ENCODE assay signal across 21 mouse cellular contexts in genomic region chr12:48929035-48929434, GRCm38 (mm10).
DNase-seq lines count a peak whose midpoint lies in the region; ATAC-seq lines count a peak whose summit lies in the region.
"Had no signal": no experiment of that assay in that cellular context is flagged by ENCODE, and none has a peak within 500 bp of the region (broad histone marks: within the 10 kb centered on the region; RNA-seq: fewer than 3 reads in every experiment).

No protein-coding gene starts in this region.

- no peaks in the 10 kb centered on the region for H3K27me3 ChIP-seq in hindbrain, embryonic 14.5 days (ENCODE audit: control insufficient read depth, insufficient read depth, low read length)
- no peaks in the 10 kb centered on the region for H3K27me3 ChIP-seq in hindbrain, embryonic 12.5 days
- no peaks in the 10 kb centered on the region for H3K27me3 ChIP-seq in neural tube, embryonic 13.5 days
- no peaks in the 10 kb centered on the region for H3K27me3 ChIP-seq in neural tube, embryonic 14.5 days (ENCODE audit: control insufficient read depth, insufficient read depth, low read length)
- H3K27me3 ChIP-seq: neural tube, embryonic 12.5 days; Patski had no signal

- no peak overlapping the region for H3K9ac ChIP-seq in hindbrain, embryonic 14.5 days
- H3K9ac ChIP-seq in hindbrain, embryonic 12.5 days: no peak overlapping the region
- H3K9ac ChIP-seq in neural tube, embryonic 13.5 days: no peak overlapping the region
- no peak overlapping the region for H3K9ac ChIP-seq in neural tube, embryonic 14.5 days (replicated peaks; ENCODE audit: low read depth, low read length)
- H3K9ac ChIP-seq: neural tube, embryonic 12.5 days had no signal

- peak; percentile 84 for DNase-seq in cerebellum, postnatal 14 days
- DNase-seq in cerebellum, adult 18-20 months: no peak
- DNase-seq in hindbrain, embryonic 14.5 days (ENCODE audit: low spot score): peak; percentile 50
- no peak for DNase-seq in neural tube, embryonic 10.5 days (ENCODE audit: extremely low spot score, low spot score)
- no peak for DNase-seq in adrenal gland, postnatal 25 days
- DNase-seq: adrenal gland, adult 8-10 months; cerebellum, adult 8-10 months; embryo, embryonic 11 days; gastrocnemius, postnatal 36 days; kidney, adult 11 months; lung, adult 18-20 months; thymus, postnatal 14 days had no signal

- H3K4me1 ChIP-seq in hindbrain, embryonic 14.5 days (replicated peaks; ENCODE audit: control insufficient read depth, insufficient read depth, low read length): no peaks in the 10 kb centered on the region
- no peaks in the 10 kb centered on the region for H3K4me1 ChIP-seq in hindbrain, embryonic 12.5 days
- no peaks in the 10 kb centered on the region for H3K4me1 ChIP-seq in neural tube, embryonic 13.5 days (replicated peaks)
- H3K4me1 ChIP-seq in neural tube, embryonic 14.5 days (ENCODE audit: control insufficient read depth, insufficient read depth, low read length): no peaks in the 10 kb centered on the region
- H3K4me1 ChIP-seq: neural tube, embryonic 12.5 days had no signal

- H3K4me2 ChIP-seq in hindbrain, embryonic 14.5 days (replicated peaks): no peak overlapping the region
- no peak overlapping the region for H3K4me2 ChIP-seq in hindbrain, embryonic 12.5 days (replicated peaks)
- H3K4me2 ChIP-seq in neural tube, embryonic 13.5 days: no peak overlapping the region
- no peak overlapping the region for H3K4me2 ChIP-seq in neural tube, embryonic 14.5 days (ENCODE audit: low read depth, low read length)
- H3K4me2 ChIP-seq: liver, embryonic 11.5 days; neural tube, embryonic 12.5 days had no signal

- H3K27ac ChIP-seq in hindbrain, embryonic 14.5 days: no peak overlapping the region
- H3K27ac ChIP-seq in hindbrain, embryonic 12.5 days: no peak overlapping the region
- H3K27ac ChIP-seq in neural tube, embryonic 13.5 days (replicated peaks): no peak overlapping the region
- no peak overlapping the region for H3K27ac ChIP-seq in neural tube, embryonic 14.5 days (ENCODE audit: low read depth, low read length)
- H3K27ac ChIP-seq: kidney, postnatal 0 days; neural tube, embryonic 12.5 days; stomach, postnatal 0 days had no signal

- 0 out of 2 replicates have a peak, but pooled peaks cover 3% of the 10 kb centered on the region for H3K9me3 ChIP-seq in hindbrain, embryonic 14.5 days (ENCODE audit: control insufficient read depth, low read length)
- H3K9me3 ChIP-seq in hindbrain, embryonic 12.5 days (replicated peaks): no peaks in the 10 kb centered on the region
- no peaks in the 10 kb centered on the region for H3K9me3 ChIP-seq in neural tube, embryonic 13.5 days
- no peaks in the 10 kb centered on the region for H3K9me3 ChIP-seq in neural tube, embryonic 14.5 days (ENCODE audit: control insufficient read depth, low read length)
- H3K9me3 ChIP-seq: neural tube, embryonic 12.5 days had no signal

- no peaks in the 10 kb centered on the region for H3K36me3 ChIP-seq in hindbrain, embryonic 14.5 days (replicated peaks; ENCODE audit: control insufficient read depth, insufficient read depth)
- H3K36me3 ChIP-seq in hindbrain, embryonic 12.5 days: no peaks in the 10 kb centered on the region
- H3K36me3 ChIP-seq in neural tube, embryonic 13.5 days: no peaks in the 10 kb centered on the region
- no peaks in the 10 kb centered on the region for H3K36me3 ChIP-seq in neural tube, embryonic 14.5 days (ENCODE audit: control insufficient read depth, insufficient read depth, low read length)
- H3K36me3 ChIP-seq: neural tube, embryonic 12.5 days had no signal

- no peak overlapping the region for H3K4me3 ChIP-seq in hindbrain, embryonic 14.5 days (replicated peaks; ENCODE audit: low read length)
- H3K4me3 ChIP-seq in hindbrain, embryonic 12.5 days: no peak overlapping the region
- H3K4me3 ChIP-seq in neural tube, embryonic 13.5 days: no peak overlapping the region
- no peak overlapping the region for H3K4me3 ChIP-seq in neural tube, embryonic 14.5 days (ENCODE audit: low read depth, low read length)
- H3K4me3 ChIP-seq: neural tube, embryonic 12.5 days had no signal

- peak; percentile 70 for ATAC-seq in hindbrain, embryonic 14.5 days (ENCODE audit: low FRiP score)
- no peak for ATAC-seq in hindbrain, embryonic 12.5 days (ENCODE audit: low FRiP score)
- peak; percentile 32; the same call in 1 of the 2 replicates for ATAC-seq in neural tube, embryonic 13.5 days (ENCODE audit: low read depth)
- ATAC-seq in neural tube, embryonic 14.5 days (ENCODE audit: low read depth): peak; percentile 63; the same call in 1 of the 2 replicates
- ATAC-seq: CD4-positive, CD25-positive, alpha-beta regulatory T cell, adult 4 months; Patski had no signal

Comparison
In these comparisons a context has a peak if more than half of its experiments do, and no peak if none do; other contexts are left out.
1. DNase-seq: peak in cerebellum, postnatal 14 days (2 of 2) and hindbrain, embryonic 14.5 days (single experiment); none in cerebellum, adult 18-20 months (0 of 2), neural tube, embryonic 10.5 days (single experiment) and adrenal gland, postnatal 25 days (single experiment).